Comparison of ENCODE assay signal across 12 mouse cellular contexts in the genomic region with DNA sequence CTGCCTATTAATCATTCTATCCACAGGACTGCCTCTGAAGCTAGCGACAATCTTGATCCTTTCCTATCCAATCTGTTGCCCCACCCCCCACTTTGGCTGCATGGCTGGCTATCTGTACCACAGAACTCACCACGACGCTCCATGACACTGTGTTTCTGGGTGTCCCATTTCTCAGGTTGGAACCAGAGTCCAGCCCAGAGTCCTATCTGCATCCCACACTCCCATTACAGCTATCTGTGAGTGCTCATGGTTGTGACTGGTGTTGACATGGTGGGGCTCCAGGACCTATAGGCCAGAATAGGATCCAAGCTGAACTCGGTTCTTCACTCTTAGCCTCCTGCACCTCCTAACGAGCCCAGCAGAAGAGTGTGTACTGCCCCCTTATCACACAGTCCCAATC.
A peak's percentile ranks its signal among the peaks of the same experiment; 100 is the strongest.
DNase-seq lines count a peak whose midpoint lies in the region; ATAC-seq and TF ChIP-seq lines count a peak whose summit lies in the region.
"Had no signal": no experiment of that assay in that cellular context is flagged by ENCODE, and none has a peak within 500 bp of the region (broad histone marks: within the 10 kb centered on the region; RNA-seq: fewer than 3 reads in every experiment).

No protein-coding gene starts in this region.

- peaks cover 28% of the 10 kb centered on the region for H3K4me1 ChIP-seq in embryonic facial prominence, embryonic 14.5 days (ENCODE audit: control insufficient read depth, insufficient read depth, low read length)
- H3K4me1 ChIP-seq in embryonic facial prominence, embryonic 10.5 days: peaks cover 39% of the 10 kb centered on the region
- peaks cover 23% of the 10 kb centered on the region for H3K4me1 ChIP-seq in hindbrain, embryonic 12.5 days
- H3K4me1 ChIP-seq in hindbrain, embryonic 14.5 days (replicated peaks; ENCODE audit: control insufficient read depth, insufficient read depth, low read length): peaks cover 15% of the 10 kb centered on the region
- H3K4me1 ChIP-seq in liver, embryonic 11.5 days (replicated peaks; ENCODE audit: control insufficient read depth, insufficient read depth, low read length): peaks cover 4% of the 10 kb centered on the region
- H3K4me1 ChIP-seq in liver, postnatal 0 days (ENCODE audit: insufficient read depth): peaks cover 16% of the 10 kb centered on the region
- peaks cover 0 to 6% of the 10 kb centered on the region in 2 experiments; a peak in 2 of 4 replicates for H3K4me1 ChIP-seq in liver, embryonic 14.5 days (replicated peaks; ENCODE audit: control insufficient read depth in 2 of 2, insufficient read depth in 2 of 2, low read length in 1 of 2)

- no peak for TF ChIP-seq CTCF in liver, postnatal 0 days (IDR thresholded peaks at IDR 0.05; ENCODE audit: low read depth)
- TF ChIP-seq CTCF in liver, embryonic 14.5 days (IDR thresholded peaks at IDR 0.05; ENCODE audit: low read depth): no peak

- 87% methylated on average over 5 of the region's 5 CpGs for WGBS in embryonic facial prominence, embryonic 14.5 days
- 81% methylated on average over 5 of the region's 5 CpGs for WGBS in embryonic facial prominence, embryonic 10.5 days
- whole genome bisulfite sequencing in hindbrain, embryonic 12.5 days: 76% methylated on average over 5 of the region's 5 CpGs
- 81% methylated on average over 5 of the region's 5 CpGs for WGBS in hindbrain, embryonic 14.5 days
- WGBS in liver, embryonic 11.5 days: 52% methylated on average over 5 of the region's 5 CpGs
- 65% methylated on average over 5 of the region's 5 CpGs for WGBS in liver, postnatal 0 days (ENCODE audit: insufficient replicate concordance)
- WGBS in liver, embryonic 14.5 days (ENCODE audit: insufficient replicate concordance): 17% methylated on average over 5 of the region's 5 CpGs

- H3K9ac ChIP-seq in embryonic facial prominence, embryonic 14.5 days (ENCODE audit: low read depth, low read length): no peak overlapping the region
- no peak overlapping the region for H3K9ac ChIP-seq in hindbrain, embryonic 12.5 days
- no peak overlapping the region for H3K9ac ChIP-seq in hindbrain, embryonic 14.5 days
- H3K9ac ChIP-seq in liver, embryonic 11.5 days (ENCODE audit: low read depth, low read length): no peak overlapping the region
- no peak overlapping the region for H3K9ac ChIP-seq in liver, postnatal 0 days (replicated peaks)
- H3K9ac ChIP-seq in liver, embryonic 14.5 days (replicated peaks): no peak overlapping the region

- no peak overlapping the region for H3K4me3 ChIP-seq in embryonic facial prominence, embryonic 14.5 days (ENCODE audit: low read depth, low read length)
- no peak overlapping the region for H3K4me3 ChIP-seq in embryonic facial prominence, embryonic 10.5 days
- H3K4me3 ChIP-seq in hindbrain, embryonic 12.5 days: no peak overlapping the region
- H3K4me3 ChIP-seq in hindbrain, embryonic 14.5 days (replicated peaks; ENCODE audit: low read length): no peak overlapping the region
- H3K4me3 ChIP-seq in liver, embryonic 11.5 days (ENCODE audit: low read depth, low read length): no peak overlapping the region
- no peak overlapping the region for H3K4me3 ChIP-seq in liver, postnatal 0 days (ENCODE audit: low read depth, low read length)
- H3K4me3 ChIP-seq in liver, embryonic 14.5 days (ENCODE audit: insufficient read depth in 1 of 2, low read depth in 2 of 2, low read length in 2 of 2): no peak overlapping the region

- H3K27me3 ChIP-seq in embryonic facial prominence, embryonic 14.5 days (replicated peaks; ENCODE audit: control insufficient read depth, insufficient read depth, low read length): no peaks in the 10 kb centered on the region
- H3K27me3 ChIP-seq in embryonic facial prominence, embryonic 10.5 days (replicated peaks; ENCODE audit: low read depth, poor library complexity, severe bottlenecking): peaks cover 37% of the 10 kb centered on the region
- H3K27me3 ChIP-seq in hindbrain, embryonic 12.5 days: peaks cover 9% of the 10 kb centered on the region; the same call in 1 of the 2 replicates
- H3K27me3 ChIP-seq in hindbrain, embryonic 14.5 days (ENCODE audit: control insufficient read depth, insufficient read depth, low read length): no peaks in the 10 kb centered on the region
- no peaks in the 10 kb centered on the region for H3K27me3 ChIP-seq in liver, embryonic 11.5 days (replicated peaks; ENCODE audit: control insufficient read depth, insufficient read depth, low read length)
- no peaks in the 10 kb centered on the region for H3K27me3 ChIP-seq in liver, postnatal 0 days (ENCODE audit: insufficient read depth, low read length)
- no peaks in the 10 kb centered on the region for H3K27me3 ChIP-seq in liver, embryonic 14.5 days (ENCODE audit: control insufficient read depth, insufficient read depth, low read length)
- H3K27me3 ChIP-seq: limb, embryonic 13.5 days had no signal

- H3K36me3 ChIP-seq in embryonic facial prominence, embryonic 14.5 days (ENCODE audit: control insufficient read depth, insufficient read depth, low read length): no peaks in the 10 kb centered on the region
- H3K36me3 ChIP-seq in embryonic facial prominence, embryonic 10.5 days (replicated peaks): no peaks in the 10 kb centered on the region
- no peaks in the 10 kb centered on the region for H3K36me3 ChIP-seq in hindbrain, embryonic 12.5 days
- no peaks in the 10 kb centered on the region for H3K36me3 ChIP-seq in hindbrain, embryonic 14.5 days (replicated peaks; ENCODE audit: control insufficient read depth, insufficient read depth)
- H3K36me3 ChIP-seq in liver, embryonic 11.5 days (ENCODE audit: control insufficient read depth, insufficient read depth, low read length): no peaks in the 10 kb centered on the region
- H3K36me3 ChIP-seq in liver, postnatal 0 days (replicated peaks; ENCODE audit: insufficient read depth, low read length): no peaks in the 10 kb centered on the region
- H3K36me3 ChIP-seq in liver, embryonic 14.5 days (replicated peaks; ENCODE audit: control insufficient read depth, insufficient read depth, low read depth): no peaks in the 10 kb centered on the region
- H3K36me3 ChIP-seq: limb, embryonic 13.5 days; midbrain, embryonic 15.5 days had no signal

- no peak for TF ChIP-seq EP300 in liver, postnatal 0 days (IDR thresholded peaks at IDR 0.05; ENCODE audit: low read depth)
- TF ChIP-seq EP300 in liver, embryonic 14.5 days (IDR thresholded peaks at IDR 0.05; ENCODE audit: low read depth): no peak

- no peak for ATAC-seq in embryonic facial prominence, embryonic 14.5 days (ENCODE audit: low read depth)
- ATAC-seq in hindbrain, embryonic 12.5 days (ENCODE audit: low FRiP score): no peak
- no peak for ATAC-seq in hindbrain, embryonic 14.5 days (ENCODE audit: low FRiP score)
- no peak for ATAC-seq in liver, embryonic 11.5 days (replicated peaks; ENCODE audit: low FRiP score)
- ATAC-seq in liver, postnatal 0 days: no peak
- peak; percentile 31; the same call in 1 of the 2 replicates for ATAC-seq in liver, embryonic 14.5 days (ENCODE audit: insufficient read depth)
- no peak for ATAC-seq in inflammation-experienced regulatory T-cells, adult 6 months

- H3K27ac ChIP-seq in embryonic facial prominence, embryonic 14.5 days (replicated peaks; ENCODE audit: low read depth, low read length): no peak overlapping the region
- H3K27ac ChIP-seq in embryonic facial prominence, embryonic 10.5 days (replicated peaks): no peak overlapping the region
- no peak overlapping the region for H3K27ac ChIP-seq in hindbrain, embryonic 12.5 days
- H3K27ac ChIP-seq in hindbrain, embryonic 14.5 days: no peak overlapping the region
- no peak overlapping the region for H3K27ac ChIP-seq in liver, embryonic 11.5 days (ENCODE audit: low read depth, low read length)
- no peak overlapping the region for H3K27ac ChIP-seq in liver, postnatal 0 days (ENCODE audit: low read depth)
- H3K27ac ChIP-seq in liver, embryonic 14.5 days: no peak overlapping the region

- no peak for DNase-seq in embryonic facial prominence, embryonic 14.5 days (ENCODE audit: low spot score)
- DNase-seq in embryonic facial prominence, embryonic 10.5 days (ENCODE audit: low spot score): no peak
- DNase-seq in hindbrain, embryonic 14.5 days (ENCODE audit: low spot score): no peak
- no peak for DNase-seq in liver, embryonic 11.5 days (ENCODE audit: low spot score)
- no peak for DNase-seq in liver, postnatal 0 days
- DNase-seq in liver, embryonic 14.5 days (ENCODE audit: low read depth in 3 of 3, low spot score in 3 of 3): no peak
- DNase-seq: embryo, embryonic 11 days; thymus, postnatal 4 days had no signal

- H3K4me2 ChIP-seq in embryonic facial prominence, embryonic 14.5 days (ENCODE audit: low read depth, low read length): 0 out of 2 replicates have a peak overlapping the region, but pooled peaks have one; percentile 75
- peak overlapping the region; percentile 66; the same call in 1 of the 2 replicates for H3K4me2 ChIP-seq in hindbrain, embryonic 12.5 days (replicated peaks)
- H3K4me2 ChIP-seq in hindbrain, embryonic 14.5 days (replicated peaks): no peak overlapping the region
- 0 out of 2 replicates have a peak overlapping the region, but pooled peaks have one; percentile 3 for H3K4me2 ChIP-seq in liver, embryonic 11.5 days
- no peak overlapping the region for H3K4me2 ChIP-seq in liver, postnatal 0 days (ENCODE audit: low read depth, low read length)
- no peak overlapping the region for H3K4me2 ChIP-seq in liver, embryonic 14.5 days (ENCODE audit: low read depth)

- H3K9me3 ChIP-seq in embryonic facial prominence, embryonic 14.5 days (ENCODE audit: control insufficient read depth, low read length): no peaks in the 10 kb centered on the region
- no peaks in the 10 kb centered on the region for H3K9me3 ChIP-seq in embryonic facial prominence, embryonic 10.5 days
- H3K9me3 ChIP-seq in hindbrain, embryonic 12.5 days (replicated peaks): no peaks in the 10 kb centered on the region
- no peaks in the 10 kb centered on the region for H3K9me3 ChIP-seq in hindbrain, embryonic 14.5 days (ENCODE audit: control insufficient read depth, low read length)
- H3K9me3 ChIP-seq in liver, embryonic 11.5 days (ENCODE audit: control insufficient read depth, low read length): no peaks in the 10 kb centered on the region
- no peaks in the 10 kb centered on the region for H3K9me3 ChIP-seq in liver, postnatal 0 days (ENCODE audit: low read length)
- H3K9me3 ChIP-seq in liver, embryonic 14.5 days (ENCODE audit: control insufficient read depth, low read length): no peaks in the 10 kb centered on the region
- H3K9me3 ChIP-seq: limb, embryonic 13.5 days; midbrain, embryonic 15.5 days had no signal

Comparison
In these comparisons a context has a peak if more than half of its experiments do, and no peak if none do; other contexts are left out.
1. H3K4me2 ChIP-seq: peak in embryonic facial prominence, embryonic 14.5 days (single experiment), hindbrain, embryonic 12.5 days (single experiment) and liver, embryonic 11.5 days (single experiment); none in hindbrain, embryonic 14.5 days (single experiment), liver, postnatal 0 days (single experiment) and liver, embryonic 14.5 days (single experiment).